Mouse (Mus musculus): ENCODE results near the gene Selenov.
A peak's percentile ranks its signal among the peaks of the same experiment; 100 is the strongest.

The Selenov gene

DNA sequence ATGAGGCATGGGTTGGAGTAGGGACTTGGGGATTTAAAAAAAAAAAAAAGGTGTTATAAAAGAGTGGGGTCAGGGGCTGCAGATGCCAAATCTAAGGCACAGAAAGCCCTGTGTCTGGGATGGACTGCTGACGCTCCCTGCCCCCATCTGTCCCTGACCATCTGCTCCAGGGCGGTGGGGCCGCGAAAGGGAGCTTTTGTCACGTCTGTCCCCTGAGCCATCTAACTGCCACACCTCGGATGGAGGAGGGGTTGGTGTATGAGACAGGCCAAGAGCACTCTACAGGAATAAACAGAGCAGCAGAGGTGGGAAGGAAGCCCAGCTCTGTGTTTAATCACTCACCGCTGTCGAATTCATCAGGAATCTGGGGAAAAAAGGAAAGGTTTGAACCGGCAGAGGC lies 18.8 kb upstream of the Selenov start:
- DNase-seq (ENCODE audit: low read depth, low spot score), result no peak

DNA sequence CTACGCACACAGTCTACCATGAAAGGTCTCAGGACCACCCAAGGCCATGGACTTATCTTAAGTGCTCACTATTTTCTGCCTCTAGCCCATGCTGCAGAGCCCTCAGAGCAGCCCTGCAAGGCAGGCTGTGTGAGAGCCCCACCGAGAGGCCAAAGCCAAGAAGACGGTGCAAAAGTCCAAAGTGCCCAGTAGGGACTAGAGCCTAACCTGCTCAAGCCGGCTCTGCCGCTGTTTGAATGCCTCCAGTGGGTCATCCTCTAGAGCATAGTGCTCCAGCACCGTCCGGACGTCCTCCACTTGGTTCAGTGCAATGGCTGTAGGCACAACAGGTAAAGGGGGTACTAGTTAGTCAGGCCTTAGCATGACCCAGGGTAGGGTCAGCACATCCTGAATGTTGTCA lies 15.2 kb upstream of the Selenov start:
- no peak for DNase-seq (ENCODE audit: low read depth, low spot score)
- Histone ChIP-seq H3K27me3 (ENCODE audit: control insufficient read depth, insufficient read depth, low read length, poor library complexity, severe bottlenecking) (no peaks in the 10 kb centered on the region; the same call in 1 of the 2 replicates), H3K36me3 (ENCODE audit: control insufficient read depth, insufficient read depth, low read length, poor library complexity, severe bottlenecking) (peaks cover 4% of the 10 kb centered on the region; the same call in 1 of the 2 replicates)

More for the DNA sequence above, 18.8 kb upstream of the Selenov start:
- peaks cover 4% of the 10 kb centered on the region; the same call in 1 of the 2 replicates for H3K36me3 ChIP-seq (ENCODE audit: control insufficient read depth, insufficient read depth, low read length, poor library complexity, severe bottlenecking)
- no peaks in the 10 kb centered on the region for H3K27me3 ChIP-seq (ENCODE audit: control insufficient read depth, insufficient read depth, low read length, poor library complexity, severe bottlenecking)

DNA sequence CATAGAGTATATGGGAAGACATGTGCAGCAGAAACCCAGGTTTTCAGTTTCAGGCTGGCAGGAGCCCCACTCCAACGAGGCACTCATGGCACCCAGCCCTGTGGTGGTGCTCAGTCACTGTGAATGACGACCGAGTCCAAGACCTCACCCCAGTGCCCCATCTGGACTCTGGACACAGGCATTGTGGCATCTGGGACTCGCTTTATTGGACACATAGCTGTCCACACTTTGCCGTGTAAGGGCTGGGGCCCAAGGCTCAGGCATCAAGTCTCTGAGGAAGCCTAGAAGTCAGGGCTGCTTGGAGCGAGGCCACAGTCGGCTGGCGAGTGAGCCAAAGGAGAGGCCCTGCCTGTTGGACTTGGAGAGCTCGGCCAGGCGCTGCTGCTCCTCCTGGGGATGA lies 14.7 kb upstream of the Selenov start:
- peaks cover 4% of the 10 kb centered on the region; the same call in 1 of the 2 replicates for H3K36me3 ChIP-seq (ENCODE audit: control insufficient read depth, insufficient read depth, low read length, poor library complexity, severe bottlenecking)
- no peak for DNase-seq (ENCODE audit: low read depth, low spot score)
- no peaks in the 10 kb centered on the region; the same call in 1 of the 2 replicates for H3K27me3 ChIP-seq (ENCODE audit: control insufficient read depth, insufficient read depth, low read length, poor library complexity, severe bottlenecking)

DNA sequence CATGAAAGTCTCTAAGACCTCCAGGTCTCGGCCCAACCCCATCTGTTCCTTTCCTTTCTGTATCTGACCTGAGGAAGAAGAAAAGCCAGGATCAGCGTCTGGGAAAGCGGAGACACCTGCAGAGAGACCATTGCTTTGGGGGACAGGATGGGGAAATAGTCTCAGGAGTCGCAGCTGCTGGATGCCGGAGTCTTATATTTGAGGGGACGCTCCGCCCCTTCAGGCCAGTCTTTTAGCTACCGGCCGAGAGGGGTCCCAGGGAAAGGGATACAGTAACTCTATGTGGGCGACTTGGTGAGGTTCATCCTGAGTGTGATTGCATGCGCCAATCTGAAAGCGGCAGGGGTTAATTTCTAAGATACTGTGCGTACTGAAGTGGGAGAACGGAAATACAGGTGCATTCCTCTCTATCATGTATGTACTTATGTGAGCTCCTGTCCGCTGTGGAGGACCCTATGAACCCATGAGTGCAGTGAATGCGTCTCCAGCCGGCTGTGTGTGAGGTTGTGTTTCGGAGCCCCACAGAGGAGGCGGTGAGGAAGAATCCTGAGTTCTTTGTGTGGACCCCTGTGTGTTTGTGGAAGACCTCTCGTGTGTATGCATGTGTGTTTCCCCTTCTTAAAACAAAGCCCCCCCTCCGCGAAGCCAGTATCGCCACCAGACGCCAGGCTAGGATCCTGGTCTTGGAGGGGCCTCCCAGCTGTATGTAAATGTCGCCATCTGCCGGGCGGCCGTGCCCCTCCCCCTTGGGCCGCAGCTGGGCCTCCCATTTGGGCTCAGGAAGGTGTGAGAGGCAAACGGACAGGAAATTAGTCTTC lies 10.8 kb upstream of the Selenov start, which contains the start of gene Dll3:
Gene Dll3, minus strand, starts transcription at position 623 of the 818 bp plus-strand sequence.
- DNase-seq (ENCODE audit: low read depth, low spot score), result peak; percentile 59

DNA sequence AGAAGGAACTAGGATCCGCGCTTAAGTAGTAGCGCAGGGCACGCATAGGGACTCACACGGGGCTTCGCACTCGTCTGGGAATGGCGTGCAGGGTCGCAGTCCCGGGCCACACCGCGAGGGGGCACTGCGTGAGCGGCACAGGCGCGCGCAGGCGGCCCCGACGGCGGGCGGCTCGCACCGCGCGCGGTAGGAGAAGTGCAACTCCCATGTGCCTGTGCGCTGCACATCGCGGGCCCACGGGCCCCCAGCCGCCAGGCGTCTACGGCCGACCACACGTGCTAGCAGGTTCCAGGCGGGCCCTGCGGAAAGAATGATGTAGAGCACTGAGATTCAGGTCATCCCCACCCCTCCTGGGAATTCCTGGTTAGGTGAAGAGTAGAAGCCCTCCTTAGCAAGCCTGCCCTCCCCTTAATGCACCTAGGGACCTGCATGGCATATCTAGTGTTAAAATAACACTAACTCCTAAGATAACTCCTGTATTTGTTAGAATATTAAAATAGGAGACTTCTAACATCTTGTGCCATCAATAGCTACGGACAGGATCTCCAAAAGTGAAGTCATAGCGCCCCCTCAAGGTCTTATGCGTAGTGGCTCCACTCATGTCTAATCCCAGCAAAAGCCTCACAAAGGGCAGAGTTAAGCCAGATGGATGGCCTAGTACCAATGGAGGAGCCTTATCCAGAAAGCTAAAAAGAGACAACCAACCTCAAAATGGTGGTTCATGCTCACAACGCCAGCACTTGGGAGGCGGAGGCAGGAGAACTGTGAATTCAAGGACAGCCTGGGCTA lies 8.0 kb upstream of the Selenov start:
- DNase-seq (ENCODE audit: low read depth, low spot score), result peak; percentile 61
- Histone ChIP-seq H3K36me3 (ENCODE audit: control insufficient read depth, insufficient read depth, low read length, poor library complexity, severe bottlenecking) (no peaks in the 10 kb centered on the region), H3K27me3 (ENCODE audit: control insufficient read depth, insufficient read depth, low read length, poor library complexity, severe bottlenecking) (peaks cover 2% of the 10 kb centered on the region; the same call in 1 of the 2 replicates)

More for the DNA sequence above, 10.8 kb upstream of the Selenov start, which contains the start of gene Dll3:
- no peaks in the 10 kb centered on the region; the same call in 1 of the 2 replicates for H3K27me3 ChIP-seq (ENCODE audit: control insufficient read depth, insufficient read depth, low read length, poor library complexity, severe bottlenecking)
- peaks cover 2% of the 10 kb centered on the region; the same call in 1 of the 2 replicates for H3K36me3 ChIP-seq (ENCODE audit: control insufficient read depth, insufficient read depth, low read length, poor library complexity, severe bottlenecking)

DNA sequence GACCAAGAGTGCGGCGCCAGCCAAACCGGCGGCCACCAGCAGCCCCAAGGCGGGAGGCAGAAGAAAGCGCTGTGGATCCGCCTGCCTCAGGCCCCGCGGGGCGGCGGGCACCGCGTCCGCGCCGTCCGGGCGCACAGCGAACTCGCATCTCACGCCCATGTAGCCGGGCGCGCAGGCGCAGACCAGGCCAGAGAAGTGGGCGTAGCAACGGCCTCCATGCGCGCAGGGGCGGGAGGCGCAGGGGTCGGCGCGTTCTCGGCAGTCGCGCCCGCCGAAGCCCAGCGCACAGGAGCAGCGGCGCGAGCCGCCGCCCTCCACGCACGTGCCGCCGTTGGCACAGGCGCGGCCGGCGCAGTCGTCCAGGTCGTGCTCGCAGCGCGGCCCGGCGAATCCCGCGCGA lies 3.5 kb upstream of the Selenov start:
- H3K36me3 ChIP-seq (ENCODE audit: control insufficient read depth, insufficient read depth, low read length, poor library complexity, severe bottlenecking), result no peaks in the 10 kb centered on the region
- DNase-seq (ENCODE audit: low read depth, low spot score), result peak; percentile 44

DNA sequence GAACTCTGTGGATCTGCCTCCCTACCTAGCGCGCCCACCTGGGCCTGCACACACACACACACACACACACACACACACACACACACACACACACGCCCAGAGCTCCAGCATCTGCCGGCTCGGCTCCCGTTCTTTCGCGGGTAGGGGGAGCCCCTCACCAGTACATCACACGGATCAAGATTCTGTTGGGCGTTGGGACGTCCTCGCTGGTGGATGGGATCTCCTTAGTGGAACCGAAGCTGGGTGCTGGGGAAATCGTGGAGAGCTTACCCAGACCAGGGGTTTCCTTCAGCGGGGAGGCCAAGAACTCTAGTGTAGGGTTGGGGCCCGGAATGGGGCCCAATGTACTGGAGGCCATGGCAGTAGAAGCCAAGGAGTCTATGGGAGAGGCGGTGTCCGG lies 821 bp downstream of the Selenov start:
- Histone ChIP-seq H3K27me3 (ENCODE audit: control insufficient read depth, insufficient read depth, low read length, poor library complexity, severe bottlenecking) (peaks cover 2% of the 10 kb centered on the region), H3K36me3 (ENCODE audit: control insufficient read depth, insufficient read depth, low read length, poor library complexity, severe bottlenecking) (no peaks in the 10 kb centered on the region)
- DNase-seq (ENCODE audit: low read depth, low spot score), result no peak

More for the DNA sequence above, 3.5 kb upstream of the Selenov start:
- H3K27me3 ChIP-seq (ENCODE audit: control insufficient read depth, insufficient read depth, low read length, poor library complexity, severe bottlenecking), result peaks cover 2% of the 10 kb centered on the region

DNA sequence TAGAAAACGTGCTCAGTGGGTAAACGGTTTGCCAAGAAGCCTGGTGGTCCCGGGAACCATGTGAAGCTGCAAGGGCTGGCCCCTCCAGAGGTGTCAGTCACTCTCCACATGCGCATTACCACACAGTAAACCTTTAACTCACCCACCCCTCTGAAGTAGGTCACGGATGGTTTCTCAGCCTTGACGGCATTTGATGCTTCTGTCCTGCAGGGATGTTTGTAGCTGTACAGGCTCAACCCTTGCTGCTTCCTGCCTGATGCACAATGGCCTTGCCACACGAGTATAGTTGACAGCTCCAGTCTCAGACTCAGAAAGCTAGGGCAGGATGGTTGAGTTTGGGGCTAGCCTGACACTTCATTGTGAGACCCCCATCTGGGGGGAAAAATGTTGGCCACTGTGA lies 10.4 kb downstream of the Selenov start:
- Histone ChIP-seq H3K36me3 (ENCODE audit: control insufficient read depth, insufficient read depth, low read length, poor library complexity, severe bottlenecking) (no peaks in the 10 kb centered on the region), H3K27me3 (ENCODE audit: control insufficient read depth, insufficient read depth, low read length, poor library complexity, severe bottlenecking) (no peaks in the 10 kb centered on the region)
- DNase-seq (ENCODE audit: low read depth, low spot score), result no peak

DNA sequence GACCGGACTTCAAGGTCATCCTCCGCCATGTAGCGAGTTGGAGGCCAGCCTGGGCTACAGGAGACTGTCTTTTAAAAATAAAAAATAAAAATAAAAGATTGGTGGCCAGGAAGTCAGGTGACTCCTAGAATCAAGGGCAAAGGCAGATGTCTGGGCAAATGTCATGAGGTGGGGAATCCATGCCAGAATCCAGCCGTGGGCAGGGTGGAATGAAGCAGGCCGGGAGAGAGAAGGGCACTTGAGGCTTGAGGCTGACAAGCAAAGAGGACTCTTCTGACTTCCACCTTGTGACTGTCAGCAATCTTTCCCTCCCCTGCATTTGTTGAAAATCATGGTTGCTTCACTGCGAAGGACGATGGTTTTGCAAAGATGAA lies 12.7 kb downstream of the Selenov start:
- Histone ChIP-seq H3K36me3 (ENCODE audit: control insufficient read depth, insufficient read depth, low read length, poor library complexity, severe bottlenecking) (no peaks in the 10 kb centered on the region), H3K27me3 (ENCODE audit: control insufficient read depth, insufficient read depth, low read length, poor library complexity, severe bottlenecking) (no peaks in the 10 kb centered on the region)
- DNase-seq (ENCODE audit: low read depth, low spot score), result no peak

DNA sequence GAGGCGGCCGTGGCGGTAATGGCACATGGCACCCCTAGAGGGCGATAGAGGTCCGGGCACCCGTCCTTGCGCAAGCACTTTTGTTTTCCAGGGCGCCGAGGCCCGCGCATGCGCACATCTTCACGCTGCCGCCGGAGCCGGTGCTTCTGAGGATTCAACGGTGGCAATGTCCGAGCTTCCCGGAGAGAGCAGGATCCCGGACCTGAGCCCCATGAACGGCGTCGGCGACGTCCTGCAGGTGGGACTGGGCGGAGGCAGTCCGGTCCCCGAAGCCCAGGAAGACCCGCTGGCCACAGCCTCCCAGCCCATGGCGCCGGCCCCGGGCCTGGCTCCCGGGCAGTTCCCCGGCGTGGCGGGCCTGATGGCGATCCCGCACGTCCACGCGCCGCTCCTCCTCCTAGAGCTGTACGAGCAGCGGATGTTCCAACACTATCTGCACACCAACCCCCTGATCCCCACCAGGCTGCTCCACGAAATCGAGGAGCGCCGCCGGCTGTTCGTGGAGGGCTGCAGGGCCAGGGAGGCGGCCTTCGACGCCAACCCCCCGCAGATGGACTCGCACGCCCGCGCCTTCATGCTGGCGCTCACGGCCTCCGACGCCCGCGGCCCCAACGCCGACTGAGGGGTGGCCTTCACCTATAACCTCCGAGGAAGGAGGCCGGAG lies 13.2 kb downstream of the Selenov start, which contains the start of gene Eid2b:
Gene Eid2b, plus strand, starts transcription at position 125 of the 664 bp plus-strand sequence.
- H3K36me3 ChIP-seq (ENCODE audit: control insufficient read depth, insufficient read depth, low read length, poor library complexity, severe bottlenecking), result no peaks in the 10 kb centered on the region
- DNase-seq (ENCODE audit: low read depth, low spot score), result peak; percentile 96
- no peaks in the 10 kb centered on the region for H3K27me3 ChIP-seq (ENCODE audit: control insufficient read depth, insufficient read depth, low read length, poor library complexity, severe bottlenecking)

DNA sequence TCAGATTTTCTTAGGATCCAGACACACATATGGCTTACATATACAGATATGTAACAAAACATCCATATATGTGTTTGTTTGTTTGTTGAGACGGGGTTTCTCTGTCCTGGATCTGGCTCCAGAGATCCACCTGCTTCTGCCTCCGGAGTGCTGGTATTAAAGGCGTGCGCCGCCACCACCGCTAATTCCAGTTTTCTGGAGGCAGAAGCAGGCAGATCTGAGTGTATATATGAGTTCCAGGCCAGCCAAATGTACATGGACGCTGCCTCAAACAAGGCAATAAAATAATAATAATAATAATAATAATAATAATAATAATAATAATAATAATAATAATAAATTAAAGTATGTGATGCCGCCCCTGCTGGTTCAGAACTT lies 13.8 kb downstream of the Selenov start:
- H3K36me3 ChIP-seq (ENCODE audit: control insufficient read depth, insufficient read depth, low read length, poor library complexity, severe bottlenecking), result no peaks in the 10 kb centered on the region
- DNase-seq (ENCODE audit: low read depth, low spot score), result no peak

DNA sequence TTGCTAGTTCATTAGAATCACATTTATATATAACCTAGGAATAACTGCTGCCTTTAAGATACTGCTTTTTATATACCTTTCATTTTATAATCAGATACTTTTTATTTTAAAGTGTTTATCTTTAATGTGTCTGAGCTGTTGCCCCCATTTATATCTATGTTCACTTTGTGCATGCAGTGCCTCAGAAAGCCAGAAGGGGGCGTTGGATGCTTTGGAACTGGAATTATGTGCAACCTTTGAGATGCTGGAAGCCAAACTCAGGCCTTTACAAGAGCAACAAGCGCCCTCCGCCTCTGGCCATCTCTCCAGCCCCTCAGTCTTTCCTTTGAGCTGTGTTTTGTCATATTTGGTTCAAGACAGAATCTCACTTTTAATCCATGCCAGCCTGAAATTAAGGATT lies 19.2 kb downstream of the Selenov start:
- H3K27me3 ChIP-seq (ENCODE audit: control insufficient read depth, insufficient read depth, low read length, poor library complexity, severe bottlenecking), result no peaks in the 10 kb centered on the region; the same call in 1 of the 2 replicates
- no peaks in the 10 kb centered on the region for H3K36me3 ChIP-seq (ENCODE audit: control insufficient read depth, insufficient read depth, low read length, poor library complexity, severe bottlenecking)
- DNase-seq (ENCODE audit: low read depth, low spot score), result no peak

More for the DNA sequence above, 13.8 kb downstream of the Selenov start:
- H3K27me3 ChIP-seq (ENCODE audit: control insufficient read depth, insufficient read depth, low read length, poor library complexity, severe bottlenecking), result no peaks in the 10 kb centered on the region

DNA sequence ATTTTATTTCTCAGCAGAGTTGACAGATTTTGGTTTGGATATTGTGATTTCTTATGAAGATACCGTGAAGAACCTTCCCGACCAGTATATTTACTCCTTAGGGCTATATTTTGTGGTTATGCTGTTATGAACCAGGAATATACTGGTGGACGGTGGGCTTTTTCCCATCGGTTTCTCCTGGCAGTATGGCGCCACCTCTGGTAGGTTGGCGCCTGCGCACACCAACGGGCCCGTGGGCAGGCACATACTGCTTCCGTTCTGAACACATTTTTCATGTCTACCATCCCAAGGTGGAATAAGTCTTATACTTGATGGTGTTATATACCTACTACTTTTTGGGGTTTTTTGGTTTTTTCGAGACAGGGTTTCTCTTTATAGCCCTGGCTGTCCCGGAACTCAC lies 21.6 kb downstream of the Selenov start:
- no peaks in the 10 kb centered on the region for H3K36me3 ChIP-seq (ENCODE audit: control insufficient read depth, insufficient read depth, low read length, poor library complexity, severe bottlenecking)
- no peak for DNase-seq (ENCODE audit: low read depth, low spot score)

DNA sequence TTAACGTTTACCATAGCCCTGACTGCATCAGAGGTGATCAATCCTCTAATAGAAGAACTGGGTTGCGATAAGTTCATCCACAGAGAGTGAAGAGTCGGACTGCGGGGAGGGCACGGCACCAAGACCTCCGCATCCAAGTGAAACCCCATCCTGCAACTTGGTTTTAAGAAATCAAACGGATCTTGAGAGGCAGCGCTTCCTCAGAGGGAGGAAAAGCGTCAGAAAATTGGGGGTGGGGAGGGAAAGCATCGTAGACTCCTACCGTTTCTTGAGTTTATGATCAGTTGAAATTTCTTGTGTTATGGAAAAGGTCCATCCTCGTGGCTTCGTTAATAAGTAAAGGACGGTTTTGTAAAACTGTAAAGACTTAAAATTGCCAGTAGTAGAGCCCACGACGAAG lies 22.4 kb downstream of the Selenov start:
- H3K36me3 ChIP-seq (ENCODE audit: control insufficient read depth, insufficient read depth, low read length, poor library complexity, severe bottlenecking), result no peaks in the 10 kb centered on the region
- H3K27me3 ChIP-seq (ENCODE audit: control insufficient read depth, insufficient read depth, low read length, poor library complexity, severe bottlenecking), result no peaks in the 10 kb centered on the region; the same call in 1 of the 2 replicates
- DNase-seq (ENCODE audit: low read depth, low spot score), result no peak

More for the DNA sequence above, 21.6 kb downstream of the Selenov start:
- no peaks in the 10 kb centered on the region; the same call in 1 of the 2 replicates for H3K27me3 ChIP-seq (ENCODE audit: control insufficient read depth, insufficient read depth, low read length, poor library complexity, severe bottlenecking)
